Mouse (Mus musculus): ENCODE results near the gene Ank3. TPM values are rescaled to one million over a fixed set of nuclear protein-coding genes. Genes with fewer than 3 reads are reported as not detected.

Ank3 gene
- polyA plus RNA-seq, 1 experiment from 2014 or later = 7.1 TPM

DNA sequence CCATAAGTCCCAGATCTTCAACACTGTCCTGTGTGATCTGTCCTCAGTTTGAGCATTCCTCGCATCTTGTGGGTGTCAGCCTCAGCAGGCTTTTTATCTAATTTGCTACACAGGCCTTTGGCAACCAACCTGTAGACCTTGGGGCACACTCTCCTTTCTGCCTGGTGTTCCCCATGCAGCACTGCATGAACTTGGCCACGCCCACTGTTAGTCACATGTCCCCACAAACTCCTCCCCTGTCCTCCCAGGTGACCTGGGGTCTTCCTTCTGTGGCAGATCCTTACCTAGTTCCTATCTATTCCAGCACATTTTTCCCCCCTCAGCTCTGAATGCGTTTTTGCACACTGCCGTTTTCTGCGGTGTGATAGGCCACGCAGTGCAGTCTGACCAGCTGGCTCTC, 55.0 kb downstream of the Ank3 start:
- WGBS (ENCODE audit: insufficient replicate concordance) = 78% methylated on average over 6 of the region's 6 CpGs
- Histone ChIP-seq H3K9ac (replicated peaks) (no peak overlapping the region), H3K4me2 (ENCODE audit: low read depth, low read length) (no peak overlapping the region), H3K27me3 (ENCODE audit: insufficient read depth, low read length) (no peaks in the 10 kb centered on the region), H3K4me1 (ENCODE audit: insufficient read depth) (no peaks in the 10 kb centered on the region), H3K36me3 (replicated peaks; ENCODE audit: insufficient read depth, low read length) (no peaks in the 10 kb centered on the region), H3K9me3 (ENCODE audit: low read length) (no peaks in the 10 kb centered on the region), H3K27ac (ENCODE audit: low read depth) (no peak overlapping the region), H3K4me3 (ENCODE audit: low read depth, low read length) (no peak overlapping the region)
- TF ChIP-seq CTCF (IDR thresholded peaks at IDR 0.05; ENCODE audit: low read depth) (no peak), EP300 (IDR thresholded peaks at IDR 0.05; ENCODE audit: low read depth) (no peak)
- no peak for ATAC-seq
- DNase-seq = no peak

DNA sequence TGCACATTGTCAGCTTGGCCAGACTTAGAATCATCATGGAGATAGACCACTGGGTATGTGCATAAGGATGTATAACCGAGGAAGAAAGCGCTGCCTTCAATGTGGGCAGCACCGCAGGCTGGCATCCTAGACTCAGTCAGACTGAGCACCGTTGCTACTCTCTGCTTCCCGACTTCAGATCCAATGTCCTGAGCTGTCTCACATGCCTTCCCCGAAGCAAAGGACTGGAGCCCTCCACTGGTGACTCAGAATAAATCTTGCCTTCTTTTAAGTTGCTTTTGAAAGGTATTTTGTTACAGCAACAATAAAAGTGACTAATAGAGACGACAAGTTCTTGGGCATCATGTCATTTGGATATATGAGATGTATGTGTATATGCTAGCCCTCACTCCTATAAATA, 55.9 kb downstream of the Ank3 start:
- Histone ChIP-seq H3K4me3 (ENCODE audit: low read depth, low read length) (no peak overlapping the region), H3K9ac (replicated peaks) (no peak overlapping the region), H3K36me3 (replicated peaks; ENCODE audit: insufficient read depth, low read length) (no peaks in the 10 kb centered on the region), H3K4me2 (ENCODE audit: low read depth, low read length) (no peak overlapping the region), H3K4me1 (ENCODE audit: insufficient read depth) (no peaks in the 10 kb centered on the region), H3K27ac (ENCODE audit: low read depth) (no peak overlapping the region), H3K27me3 (ENCODE audit: insufficient read depth, low read length) (no peaks in the 10 kb centered on the region), H3K9me3 (ENCODE audit: low read length) (no peaks in the 10 kb centered on the region)
- WGBS (ENCODE audit: insufficient replicate concordance) = 73% methylated on average over 7 of the region's 7 CpGs
- DNase-seq (no peak), ATAC-seq (no peak)
- TF ChIP-seq EP300 (IDR thresholded peaks at IDR 0.05; ENCODE audit: low read depth) (no peak), CTCF (IDR thresholded peaks at IDR 0.05; ENCODE audit: low read depth) (no peak)

DNA sequence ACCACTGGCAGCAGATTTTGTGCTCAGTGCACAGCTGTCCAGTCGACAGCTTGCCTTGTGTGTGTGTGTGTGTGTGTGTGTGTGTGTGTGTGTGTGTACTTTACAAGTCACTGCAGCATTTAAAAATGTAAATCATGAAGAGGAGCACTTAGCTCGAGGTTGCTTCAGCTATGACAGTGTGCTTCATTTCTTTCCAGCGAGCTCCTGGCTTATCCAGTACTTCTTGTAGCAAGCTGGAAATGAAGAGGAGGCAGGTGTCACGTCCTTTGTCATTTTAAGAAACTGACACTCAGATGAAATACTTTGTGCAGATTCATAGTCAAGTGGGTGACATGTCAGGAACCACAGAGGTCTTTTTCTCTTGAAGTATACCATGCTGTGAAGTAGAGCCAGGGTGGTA, 66.3 kb downstream of the Ank3 start:
- no peak overlapping the region for H3K9ac ChIP-seq (replicated peaks)
- H3K9me3 ChIP-seq (ENCODE audit: low read length) = no peaks in the 10 kb centered on the region
- no peak for TF ChIP-seq EP300 (IDR thresholded peaks at IDR 0.05; ENCODE audit: low read depth)
- TF ChIP-seq CTCF (IDR thresholded peaks at IDR 0.05; ENCODE audit: low read depth) = no peak
- H3K4me3 ChIP-seq (ENCODE audit: low read depth, low read length) = no peak overlapping the region
- H3K27ac ChIP-seq (ENCODE audit: low read depth) = no peak overlapping the region
- no peaks in the 10 kb centered on the region for H3K36me3 ChIP-seq (replicated peaks; ENCODE audit: insufficient read depth, low read length)
- no peaks in the 10 kb centered on the region for H3K27me3 ChIP-seq (ENCODE audit: insufficient read depth, low read length)
- 60% methylated on average over 4 of the region's 4 CpGs for WGBS (ENCODE audit: insufficient replicate concordance)
- no peak for DNase-seq
- no peak for ATAC-seq
- H3K4me1 ChIP-seq (ENCODE audit: insufficient read depth) = no peaks in the 10 kb centered on the region
- no peak overlapping the region for H3K4me2 ChIP-seq (ENCODE audit: low read depth, low read length)

- no peak overlapping the region for H3K4me3 ChIP-seq (ENCODE audit: low read depth, low read length)
Measured at GRCm38 (mm10) chr10:69465558-69466200, 67.1 kb downstream of the Ank3 start.

GRCm38 (mm10) chr10:69466201-69466585, 67.6 kb downstream of the Ank3 start:
- Histone ChIP-seq H3K36me3 (replicated peaks; ENCODE audit: insufficient read depth, low read length) (no peaks in the 10 kb centered on the region), H3K4me3 (ENCODE audit: low read depth, low read length) (no peak overlapping the region), H3K9me3 (ENCODE audit: low read length) (no peaks in the 10 kb centered on the region), H3K4me2 (ENCODE audit: low read depth, low read length) (no peak overlapping the region), H3K4me1 (ENCODE audit: insufficient read depth) (no peaks in the 10 kb centered on the region), H3K27me3 (ENCODE audit: insufficient read depth, low read length) (no peaks in the 10 kb centered on the region), H3K9ac (replicated peaks) (no peak overlapping the region), H3K27ac (ENCODE audit: low read depth) (no peak overlapping the region)
- DNase-seq (no peak), ATAC-seq (no peak)
- TF ChIP-seq EP300 (IDR thresholded peaks at IDR 0.05; ENCODE audit: low read depth) (no peak), CTCF (IDR thresholded peaks at IDR 0.05; ENCODE audit: low read depth) (no peak)
- WGBS (ENCODE audit: insufficient replicate concordance) = 70% methylated on average over 2 of the region's 2 CpGs

More at GRCm38 (mm10) chr10:69465558-69466200, 67.1 kb downstream of the Ank3 start:
- Histone ChIP-seq H3K27me3 (ENCODE audit: insufficient read depth, low read length) (no peaks in the 10 kb centered on the region), H3K9ac (replicated peaks) (no peak overlapping the region), H3K4me2 (ENCODE audit: low read depth, low read length) (no peak overlapping the region), H3K36me3 (replicated peaks; ENCODE audit: insufficient read depth, low read length) (no peaks in the 10 kb centered on the region), H3K27ac (ENCODE audit: low read depth) (no peak overlapping the region), H3K9me3 (ENCODE audit: low read length) (no peaks in the 10 kb centered on the region), H3K4me1 (ENCODE audit: insufficient read depth) (no peaks in the 10 kb centered on the region)
- TF ChIP-seq EP300 (IDR thresholded peaks at IDR 0.05; ENCODE audit: low read depth) (no peak), CTCF (IDR thresholded peaks at IDR 0.05; ENCODE audit: low read depth) (no peak)
- no peak for ATAC-seq
- 73% methylated on average over 11 of the region's 11 CpGs for WGBS (ENCODE audit: insufficient replicate concordance)
- DNase-seq = no peak

- 55% methylated on average over 4 of the region's 4 CpGs for WGBS (ENCODE audit: insufficient replicate concordance)
Measured at GRCm38 (mm10) chr10:69466586-69466985, 68.0 kb downstream of the Ank3 start.

More at GRCm38 (mm10) chr10:69466586-69466985, 68.0 kb downstream of the Ank3 start:
- no peak overlapping the region for H3K27ac ChIP-seq (ENCODE audit: low read depth)
- H3K4me3 ChIP-seq (ENCODE audit: low read depth, low read length) = no peak overlapping the region
- no peak overlapping the region for H3K4me2 ChIP-seq (ENCODE audit: low read depth, low read length)
- H3K4me1 ChIP-seq (ENCODE audit: insufficient read depth) = no peaks in the 10 kb centered on the region
- DNase-seq = no peak
- H3K27me3 ChIP-seq (ENCODE audit: insufficient read depth, low read length) = no peaks in the 10 kb centered on the region
- H3K36me3 ChIP-seq (replicated peaks; ENCODE audit: insufficient read depth, low read length) = no peaks in the 10 kb centered on the region
- no peak for ATAC-seq
- H3K9ac ChIP-seq (replicated peaks) = no peak overlapping the region
- H3K9me3 ChIP-seq (ENCODE audit: low read length) = no peaks in the 10 kb centered on the region
- TF ChIP-seq EP300 (IDR thresholded peaks at IDR 0.05; ENCODE audit: low read depth) = no peak
- TF ChIP-seq CTCF (IDR thresholded peaks at IDR 0.05; ENCODE audit: low read depth) = no peak

Data from liver, postnatal 0 days (tissue).